Mouse (Mus musculus) ES-E14 (cell line): ENCODE measurements at regions not wholly inside any gene's neighbourhood (a gene's known extent, or its start where the extent isn't known, plus 50 kb on each side); places are given as distances from the start of the nearest gene placed in this dataset.

ENCODE experiments used
- DNase-seq: peaks from one replicate; pipeline ENCODE4 v3.0.0-alpha.2; 2013; ENCODE audit warnings: low read depth, low spot score
- H3K27ac ChIP-seq: 2 replicates; pipeline ENCODE4 v1.5.1; 2012; ENCODE audit warnings: low read depth, mild to moderate bottlenecking, low read length, moderate library complexity, mixed read lengths; ENCODE audit not compliant: poor library complexity, insufficient read depth, severe bottlenecking
- H3K36me3 ChIP-seq: 2 replicates; pipeline ENCODE4 v1.6.1; 2012; ENCODE audit warnings: mild to moderate bottlenecking, low read length, moderate library complexity, mixed read lengths; ENCODE audit not compliant: control insufficient read depth, poor library complexity, insufficient read depth, severe bottlenecking
- H3K4me1 ChIP-seq, 2 experiments: fragments of 150-350 bp in 1 of 2; sonication (generic) in 1 of 2; 2 replicates each; pipeline ENCODE4 v1.6.1; 2012; ENCODE audit warnings: low read length in 2 of 2, mild to moderate bottlenecking in 1 of 2, mixed read lengths in 1 of 2; ENCODE audit not compliant: control insufficient read depth in 2 of 2, insufficient read depth in 2 of 2, poor library complexity in 1 of 2
- H3K4me3 ChIP-seq, 2 experiments: fragments of 150-350 bp in 1 of 2; sonication (generic) in 1 of 2; 2 replicates each; pipeline ENCODE4 v1.5.1; 2012; ENCODE audit warnings: low read length in 2 of 2, low read depth in 1 of 2, mild to moderate bottlenecking in 1 of 2, mixed read lengths in 1 of 2; ENCODE audit not compliant: insufficient read depth in 1 of 2, poor library complexity in 1 of 2, severe bottlenecking in 1 of 2
- H3K9ac ChIP-seq: 2 replicates; pipeline ENCODE4 v1.6.1; 2012; ENCODE audit warnings: low read depth, mild to moderate bottlenecking, low read length, mixed read lengths; ENCODE audit not compliant: poor library complexity, insufficient read depth, severe bottlenecking
- H3K9me3 ChIP-seq: fragments of 150-350 bp; sonication (generic); 2 replicates; pipeline ENCODE4 v1.6.1; 2012; ENCODE audit warnings: low read depth, mild to moderate bottlenecking, low read length; ENCODE audit not compliant: control insufficient read depth, insufficient read depth
- CHD2 ChIP-seq: IDR thresholded peaks from 2 replicates; pipeline ENCODE4 v1.6.1; 2014; ENCODE audit warnings: mild to moderate bottlenecking, low read depth, low read length, inconsistent platforms
- HCFC1 ChIP-seq: IDR thresholded peaks from 2 replicates; pipeline ENCODE4 v1.6.1; 2012; ENCODE audit warnings: low read length, inconsistent platforms, borderline replicate concordance; ENCODE audit not compliant: insufficient read depth
- MAFK ChIP-seq: IDR thresholded peaks from 2 replicates; pipeline ENCODE4 v1.6.1; 2014; ENCODE audit warnings: mild to moderate bottlenecking, low read depth, low read length, inconsistent platforms; ENCODE audit not compliant: insufficient read depth
- ZC3H11A ChIP-seq: IDR thresholded peaks from 2 replicates; pipeline ENCODE4 v1.6.1; 2012; ENCODE audit warnings: low read depth, mild to moderate bottlenecking, inconsistent platforms, low read length, borderline replicate concordance
- ZNF384 ChIP-seq: IDR thresholded peaks from 2 replicates; pipeline ENCODE4 v1.6.1; 2012; ENCODE audit warnings: low read depth, low read length, inconsistent platforms
- in situ Hi-C, 2 experiments: fragments of 600-800 bp; cut with MboI; formaldehyde crosslinking; loops; one replicate each; pipeline ENCODE4 v1.15.1; 2025; ENCODE audit warnings: low sequenced_read_pairs in 2 of 2, inconsistent platforms in 1 of 2; ENCODE audit not compliant: unreplicated experiment in 2 of 2

- Histone ChIP-seq H3K27ac (no peak overlapping the region), H3K36me3 (no peaks in the 10 kb centered on the region), H3K4me3 (no peak overlapping the region), H3K4me1 (no peaks in the 10 kb centered on the region), H3K9ac (no peak overlapping the region), H3K9me3 (no peaks in the 10 kb centered on the region)
- TF ChIP-seq HCFC1 (no peak), ZC3H11A (no peak), ZNF384 (no peak), CHD2 (no peak), MAFK (no peak)
- in situ Hi-C loops, result no loop called here
- DNase-seq, result no peak
Measured at GRCm38 (mm10) chr4:7965663-7966062, 273.2 kb downstream of the Car8 start.

DNA sequence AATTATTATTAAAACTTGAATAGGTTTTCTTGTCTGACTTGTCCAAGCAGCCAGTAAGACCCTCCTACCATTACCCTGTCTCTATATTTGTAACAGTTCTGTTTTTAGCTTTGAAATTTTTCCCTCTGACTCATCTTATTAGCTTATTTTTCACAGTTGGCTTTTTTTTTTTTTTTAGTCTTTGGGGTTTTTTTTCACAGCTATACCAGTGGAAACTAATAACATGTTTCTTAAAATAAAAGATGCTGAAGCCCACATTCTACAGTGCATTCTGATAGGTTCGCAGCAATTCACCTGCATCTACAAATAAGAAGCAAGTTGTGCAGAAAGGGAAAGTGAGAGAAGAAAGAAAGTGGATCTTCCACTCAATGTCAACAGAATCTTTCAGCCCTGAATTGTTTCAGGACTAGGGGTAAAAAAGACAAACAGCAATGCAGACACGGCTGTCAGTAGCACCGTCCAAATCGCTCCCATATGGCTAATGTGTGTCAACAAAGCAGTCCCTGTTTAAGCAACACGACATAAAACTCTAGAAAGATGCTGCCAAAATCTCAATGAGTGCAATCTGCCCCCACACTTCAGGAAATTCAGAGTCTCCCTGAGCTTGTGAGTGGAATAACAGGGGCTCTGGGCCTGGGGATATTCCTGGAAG, 277.2 kb downstream of the Car8 start:
- H3K36me3 ChIP-seq, result no peaks in the 10 kb centered on the region
- no peak overlapping the region for H3K27ac ChIP-seq
- TF ChIP-seq CHD2, result no peak
- no peak for TF ChIP-seq ZC3H11A
- TF ChIP-seq ZNF384, result no peak
- TF ChIP-seq HCFC1, result no peak
- no peak for TF ChIP-seq MAFK
- DNase-seq, result no peak
- no peak overlapping the region for H3K9ac ChIP-seq
- H3K4me3 ChIP-seq, result no peak overlapping the region
- no peaks in the 10 kb centered on the region for H3K4me1 ChIP-seq
- no peaks in the 10 kb centered on the region for H3K9me3 ChIP-seq
- in situ Hi-C loops, result no loop called here

DNA sequence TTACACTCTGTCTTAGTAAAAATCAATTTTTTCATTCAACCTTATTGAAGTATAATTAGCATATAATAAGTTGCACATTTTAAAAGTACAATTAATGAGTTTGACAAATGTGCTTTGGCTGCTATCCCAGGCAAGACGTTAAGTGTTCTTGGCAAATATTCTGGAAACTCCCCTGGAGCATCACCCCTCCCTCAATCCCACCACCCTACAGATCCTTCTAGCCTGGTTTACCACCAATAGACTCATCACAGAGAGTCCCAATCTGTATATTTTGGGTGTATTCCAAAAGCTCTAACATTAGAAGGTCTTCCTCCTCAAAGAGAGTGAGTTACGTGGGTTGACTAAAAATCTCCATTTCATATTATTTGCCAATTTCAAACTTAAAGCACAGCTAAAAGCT, 278.5 kb downstream of the Car8 start:
- no peak overlapping the region for H3K27ac ChIP-seq
- no peaks in the 10 kb centered on the region for H3K36me3 ChIP-seq
- H3K9ac ChIP-seq, result no peak overlapping the region
- H3K4me3 ChIP-seq, result no peak overlapping the region
- no peak for DNase-seq
- H3K9me3 ChIP-seq, result no peaks in the 10 kb centered on the region
- in situ Hi-C loops, result no loop called here
- TF ChIP-seq HCFC1 (no peak), ZNF384 (no peak), CHD2 (no peak), MAFK (no peak), ZC3H11A (no peak)
- no peaks in the 10 kb centered on the region for H3K4me1 ChIP-seq

DNA sequence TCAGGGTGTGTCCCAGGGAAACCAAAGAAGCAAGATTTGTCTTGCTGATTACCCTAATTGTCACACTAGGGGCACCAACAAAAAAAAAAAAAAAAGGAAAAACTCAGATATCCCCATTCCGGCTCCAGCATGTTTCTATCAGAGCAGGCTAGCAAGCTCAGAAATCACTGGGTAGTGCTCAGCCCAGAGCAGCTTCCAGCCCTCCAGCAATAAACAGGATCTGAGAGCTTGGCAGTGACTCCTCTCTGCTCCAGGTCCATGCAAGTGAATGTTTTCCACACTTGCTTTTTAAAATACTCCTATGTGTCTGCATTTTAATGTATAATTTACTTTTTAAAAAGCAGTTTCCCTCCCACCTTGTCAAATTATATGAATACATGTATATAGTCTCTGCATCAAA, 290.8 kb downstream of the Car8 start:
- peak; percentile 20 for DNase-seq
- H3K4me1 ChIP-seq, result no peaks in the 10 kb centered on the region
- H3K4me3 ChIP-seq, result no peak overlapping the region
- H3K9me3 ChIP-seq, result no peaks in the 10 kb centered on the region
- no peaks in the 10 kb centered on the region for H3K36me3 ChIP-seq
- no peak overlapping the region for H3K9ac ChIP-seq
- in situ Hi-C loops, result no loop called here
- TF ChIP-seq ZNF384 (peak; percentile 53; the same call in 1 of the 2 replicates), HCFC1 (no peak)
- H3K27ac ChIP-seq, result no peak overlapping the region

- Histone ChIP-seq H3K4me1 (no peaks in the 10 kb centered on the region), H3K9ac (no peak overlapping the region), H3K9me3 (no peaks in the 10 kb centered on the region), H3K36me3 (no peaks in the 10 kb centered on the region), H3K27ac (no peak overlapping the region), H3K4me3 (no peak overlapping the region)
- DNase-seq, result peak; percentile 4
- TF ChIP-seq MAFK (no peak), ZC3H11A (no peak), ZNF384 (no peak), CHD2 (no peak), HCFC1 (no peak)
- in situ Hi-C loops, result no loop called here
Measured at GRCm38 (mm10) chr4:7921503-7921902, 317.3 kb downstream of the Car8 start.
